Mouse (Mus musculus) heart, postnatal 36 days (tissue): Measurements from ENCODE around the gene Lrrc4b. TPM values are rescaled to one million over a fixed set of nuclear protein-coding genes. Genes with fewer than 3 reads are reported as not detected.

ENCODE experiments used
- DNase-seq, 2 experiments: peaks; one replicate each; pipeline ENCODE4 v3.0.0; 2021 to 2022
- intact Hi-C: fragments of 180-260 bp; cut with DNase I; formaldehyde crosslinking; loops from one replicate; pipeline ENCODE4 v1.15.1; 2025
- total RNA-seq, 2 experiments: library from RNA; stranded (reverse); gene quantifications; 2 replicates each; pipeline ENCODE4 v1.2.3; 2021

Lrrc4b gene
- 10 to 100 TPM; 20.5 to 21.6 TPM for total RNA-seq

- intact Hi-C loops, result no loop called here
These were observed at the start of gene Lrrc4b for GRCm38 (mm10) chr7:44428968-44429521. Gene Lrrc4b (plus strand): TSS chr7:44429018.

DNA sequence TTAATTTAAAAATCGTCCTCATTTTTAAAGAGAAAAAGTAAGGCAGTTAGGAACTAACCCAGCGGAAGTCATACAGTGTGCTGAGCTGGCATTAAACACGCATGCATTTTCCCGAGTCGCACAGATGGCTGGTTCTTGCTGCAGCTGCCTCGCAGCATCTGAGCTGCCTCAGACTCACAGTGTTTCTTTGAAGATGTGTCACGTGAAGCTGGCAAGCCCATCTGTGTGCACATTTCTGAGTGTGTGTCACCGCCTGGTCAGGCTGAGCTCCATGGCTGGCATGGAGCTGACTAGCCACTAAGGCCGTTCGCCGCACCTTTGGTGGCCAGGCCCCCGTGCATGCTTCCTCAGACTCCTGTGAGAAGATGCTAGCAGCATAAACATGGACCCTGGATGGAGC lies 46.3 kb upstream of the Lrrc4b start:
- DNase-seq, result no peak
- intact Hi-C loops, result no loop called here

More at GRCm38 (mm10) chr7:44428968-44429521, at the start of gene Lrrc4b:
- no peak for DNase-seq

GRCm38 (mm10) chr7:44383980-44384715 lies 44.7 kb upstream of the Lrrc4b start, which contains the start of gene Syt3:
Gene Syt3 (plus strand): TSS chr7:44384102.
- DNase-seq, result peak; percentile 62 to 64
- intact Hi-C loops, result no loop called here

DNA sequence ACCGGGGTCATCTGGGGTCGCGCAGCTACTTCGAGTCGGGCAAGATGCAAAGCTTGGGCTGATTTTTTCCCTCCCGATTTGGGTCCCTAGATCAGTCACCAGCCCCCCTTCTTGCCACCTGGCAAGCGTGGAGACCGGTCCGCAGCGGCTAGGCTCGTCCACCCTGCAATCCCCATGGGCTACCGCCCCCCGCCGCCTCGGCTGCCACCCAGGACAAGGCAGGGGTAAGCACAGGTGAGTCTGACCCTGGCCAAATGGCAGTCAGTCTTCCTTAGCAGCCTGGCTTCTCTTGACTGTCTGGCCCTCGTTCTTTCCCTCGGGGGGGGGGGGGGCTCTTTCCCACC lies 44.1 kb upstream of the Lrrc4b start:
- DNase-seq, result no peak
- intact Hi-C loops, result no loop called here

GRCm38 (mm10) chr7:44385720-44386119 lies 43.1 kb upstream of the Lrrc4b start, which contains the start of gene 1700008O03Rik:
Gene 1700008O03Rik (minus strand): TSS chr7:44385820.
- intact Hi-C loops, result no loop called here
- DNase-seq, result no peak

GRCm38 (mm10) chr7:44391831-44392230 lies 37.0 kb upstream of the Lrrc4b start:
- intact Hi-C loops, result no loop called here
- DNase-seq, result no peak

- no peak for DNase-seq
- intact Hi-C loops, result no loop called here
These were observed 36.5 kb upstream of the Lrrc4b start for GRCm38 (mm10) chr7:44392341-44392740.

GRCm38 (mm10) chr7:44393284-44393683 lies 35.5 kb upstream of the Lrrc4b start:
- no peak for DNase-seq
- intact Hi-C loops, result no loop called here

DNA sequence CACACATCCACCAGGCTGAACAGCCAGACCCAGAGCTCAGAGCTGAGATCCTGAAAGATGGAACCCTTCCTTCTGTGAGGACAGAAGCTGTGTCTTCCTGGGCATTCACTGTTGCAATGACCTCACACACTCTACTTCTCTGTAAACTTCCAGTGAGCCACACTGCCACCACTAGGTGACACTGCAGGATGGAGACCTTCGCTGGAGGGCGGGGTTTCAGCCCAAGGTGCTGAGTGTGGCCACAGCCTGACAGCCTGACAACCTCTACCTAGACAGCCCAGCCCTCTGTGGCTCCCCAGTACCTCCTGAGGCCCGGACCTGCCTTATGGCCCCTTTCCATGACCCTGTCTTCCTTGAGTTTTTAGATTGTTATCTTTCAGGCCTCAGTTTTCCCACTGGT lies 30.2 kb upstream of the Lrrc4b start:
- intact Hi-C loops, result loop anchor here (2.0 kb wide), 1 partner anchor 86 kb away; no protein-coding TSS in a partner anchor
- DNase-seq, result peak; percentile 32 to 46

GRCm38 (mm10) chr7:44401673-44402072 lies 27.1 kb upstream of the Lrrc4b start:
- no peak for DNase-seq
- intact Hi-C loops, result no loop called here

DNA sequence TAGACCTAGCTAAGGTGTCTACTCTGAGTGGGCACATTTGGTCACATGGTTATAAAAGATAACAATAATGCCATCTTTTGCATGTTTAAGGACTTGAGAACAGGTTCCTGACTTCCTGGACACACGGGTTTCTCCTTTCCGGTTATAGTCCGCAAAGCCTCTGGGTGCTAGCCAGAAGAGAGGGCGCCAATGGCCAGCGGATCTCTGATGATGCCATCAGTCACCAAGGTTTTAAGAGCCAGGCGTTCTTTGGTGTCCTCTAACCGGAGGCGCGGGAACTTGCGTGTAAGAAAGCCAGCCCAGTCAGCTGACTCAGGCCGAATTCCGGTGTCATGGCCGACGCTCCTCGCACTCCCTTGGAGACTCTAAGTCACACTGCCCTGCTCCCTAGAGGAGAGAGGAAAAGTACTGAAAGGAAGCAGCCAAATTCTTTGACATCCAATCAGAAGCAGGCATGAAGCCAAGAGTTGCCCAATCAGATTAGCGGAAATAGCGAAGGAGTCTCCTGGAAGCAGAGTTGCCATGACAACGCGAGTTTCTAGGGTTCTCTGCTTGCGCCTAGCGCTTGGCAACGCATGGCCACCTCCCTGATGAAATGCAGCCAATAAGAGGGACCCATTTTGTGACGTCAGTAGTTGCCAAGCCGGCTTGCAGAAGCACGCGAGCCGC lies 23.3 kb upstream of the Lrrc4b start:
- intact Hi-C loops, result no loop called here
- peak; percentile 72 to 75 for DNase-seq

DNA sequence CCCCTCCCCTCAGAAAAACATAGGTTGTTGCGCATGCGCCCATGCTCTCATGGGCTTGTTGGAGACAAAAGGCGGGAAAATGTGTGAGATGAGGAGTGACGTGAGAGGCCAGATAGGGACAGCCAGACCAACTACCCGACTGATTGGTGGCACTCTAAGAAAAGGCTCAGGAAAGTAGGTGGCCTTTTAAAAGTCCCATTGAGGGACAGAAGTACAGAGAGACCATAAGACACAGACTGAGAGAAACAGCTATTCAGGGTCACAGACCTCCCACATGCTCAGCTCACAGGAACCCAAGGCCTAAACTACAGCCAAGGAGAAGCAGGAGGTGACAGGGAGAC lies 22.8 kb upstream of the Lrrc4b start:
- intact Hi-C loops, result no loop called here

DNA sequence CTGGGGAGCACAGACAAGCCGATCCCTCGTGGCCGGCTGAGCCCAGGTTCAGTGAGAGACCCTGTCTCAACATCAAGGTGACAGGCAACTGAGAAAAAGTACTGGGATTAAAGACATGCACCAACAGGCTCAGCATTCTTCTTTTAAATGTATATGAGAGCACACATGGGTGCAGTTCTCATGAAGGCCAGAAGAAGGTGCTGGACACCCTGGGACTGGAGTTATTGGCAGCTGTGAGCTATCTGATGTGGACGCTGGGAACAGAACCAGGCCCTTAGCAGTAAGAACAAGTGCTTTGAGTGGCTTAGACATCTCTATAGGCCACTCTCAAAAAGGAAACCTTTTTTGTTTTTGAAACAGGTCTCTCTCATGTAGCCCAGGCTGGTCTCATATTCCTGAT lies 17.7 kb upstream of the Lrrc4b start:
- intact Hi-C loops, result no loop called here
- DNase-seq, result no peak

More for the DNA sequence above, 22.8 kb upstream of the Lrrc4b start:
- DNase-seq, result no peak

DNA sequence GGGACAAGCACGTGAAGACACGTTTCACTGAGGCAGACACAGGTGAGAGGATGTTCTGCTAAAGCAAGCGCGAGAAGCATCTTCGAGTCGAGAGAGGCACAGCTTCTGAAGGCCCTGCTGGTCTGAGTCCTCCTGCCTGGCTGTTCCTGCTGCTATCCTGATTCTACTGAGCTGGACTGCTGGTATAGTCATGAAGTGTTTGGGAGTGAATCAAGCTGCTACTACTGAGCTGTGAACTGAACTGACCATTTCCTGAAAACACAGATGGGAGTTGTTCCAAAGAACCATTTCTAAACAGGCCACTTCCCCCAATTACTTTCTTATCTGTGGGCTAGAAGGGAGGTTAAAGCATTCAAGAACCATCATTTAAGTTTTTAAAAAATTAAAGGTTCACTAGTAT lies 15.5 kb upstream of the Lrrc4b start:
- no peak for DNase-seq
- intact Hi-C loops, result no loop called here

DNA sequence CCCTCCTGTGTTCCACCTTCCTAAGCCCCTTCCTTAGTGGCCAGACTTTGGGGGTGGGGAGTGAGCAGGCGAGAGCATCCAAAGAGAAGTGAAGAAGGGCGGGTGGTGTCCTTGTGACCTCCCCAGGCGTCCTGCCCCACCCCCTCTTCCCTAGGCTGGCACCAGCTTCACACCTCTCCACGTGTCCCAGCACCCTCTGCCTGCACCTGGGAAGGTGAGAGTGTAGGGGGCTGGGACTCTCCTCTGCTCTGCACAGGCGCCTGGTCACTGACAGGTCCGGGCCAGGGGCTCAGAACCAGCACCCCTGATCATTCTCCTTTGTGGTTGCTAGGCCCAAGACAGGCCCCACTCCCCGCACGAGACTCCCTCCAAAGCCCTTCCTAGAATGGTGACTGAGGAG lies 1.2 kb upstream of the Lrrc4b start:
- intact Hi-C loops, result no loop called here
- no peak for DNase-seq

DNA sequence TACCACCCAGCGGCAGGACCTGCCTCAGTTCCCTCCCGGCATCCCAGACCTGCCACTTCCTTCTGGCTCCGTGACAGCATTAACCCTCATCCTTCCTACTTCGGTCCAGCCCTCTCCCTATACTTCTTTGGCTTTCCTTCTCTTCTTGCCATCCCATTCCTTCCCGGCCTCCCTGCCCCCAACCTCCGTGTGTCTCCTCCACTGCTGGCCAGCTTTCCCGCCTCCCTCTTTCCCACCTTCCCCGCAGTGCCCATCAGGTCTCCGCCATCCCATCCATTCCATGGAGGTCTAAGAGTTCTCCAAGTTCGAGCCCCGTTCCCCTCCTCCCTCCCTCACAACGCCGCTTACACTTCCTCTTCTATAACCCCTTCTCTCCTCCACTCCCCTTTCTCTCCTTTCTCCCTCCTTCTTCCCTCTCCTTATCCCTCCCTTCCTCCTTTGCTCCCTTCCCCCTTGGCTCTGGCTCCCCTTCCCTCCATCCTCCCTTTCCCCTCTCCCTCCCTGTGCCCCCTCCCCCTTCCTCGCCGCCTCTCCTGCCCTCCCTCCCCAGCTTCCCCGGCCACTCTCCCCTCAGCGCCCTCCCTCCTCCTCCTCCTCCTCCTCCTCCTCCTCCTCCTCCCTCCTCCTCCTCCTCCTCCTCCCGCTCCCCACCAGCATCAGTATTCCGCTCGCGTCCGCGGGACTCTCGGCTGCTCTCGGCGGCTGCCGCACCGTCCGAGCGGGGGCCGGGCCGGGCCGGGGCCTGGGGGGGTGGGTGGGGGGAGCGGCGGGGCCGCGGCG lies 457 bp upstream of the Lrrc4b start:
- no peak for DNase-seq
- intact Hi-C loops, result no loop called here

GRCm38 (mm10) chr7:44429534-44430488 lies 993 bp downstream of the Lrrc4b start:
- no peak for DNase-seq
- intact Hi-C loops, result no loop called here

DNA sequence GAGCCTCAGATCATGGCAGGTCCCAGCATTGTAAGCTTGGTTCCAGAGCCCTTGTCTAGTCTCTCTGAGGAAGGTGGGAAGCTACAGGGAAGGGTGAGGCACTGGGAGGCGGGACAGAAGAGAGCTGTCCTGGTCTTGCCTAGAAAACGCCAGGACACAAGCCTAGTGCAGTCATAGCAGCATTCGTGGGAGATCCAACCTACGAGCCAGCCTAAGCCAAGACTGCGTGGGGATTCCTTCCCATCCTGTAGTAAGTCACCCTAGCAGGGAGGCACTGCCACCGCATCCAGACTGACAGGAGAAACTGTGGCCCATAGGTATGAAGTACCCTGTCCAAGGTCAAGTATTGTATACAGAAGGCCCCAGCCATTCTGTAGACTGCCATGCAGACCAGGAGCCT lies 3.7 kb downstream of the Lrrc4b start:
- no peak for DNase-seq
- intact Hi-C loops, result no loop called here

DNA sequence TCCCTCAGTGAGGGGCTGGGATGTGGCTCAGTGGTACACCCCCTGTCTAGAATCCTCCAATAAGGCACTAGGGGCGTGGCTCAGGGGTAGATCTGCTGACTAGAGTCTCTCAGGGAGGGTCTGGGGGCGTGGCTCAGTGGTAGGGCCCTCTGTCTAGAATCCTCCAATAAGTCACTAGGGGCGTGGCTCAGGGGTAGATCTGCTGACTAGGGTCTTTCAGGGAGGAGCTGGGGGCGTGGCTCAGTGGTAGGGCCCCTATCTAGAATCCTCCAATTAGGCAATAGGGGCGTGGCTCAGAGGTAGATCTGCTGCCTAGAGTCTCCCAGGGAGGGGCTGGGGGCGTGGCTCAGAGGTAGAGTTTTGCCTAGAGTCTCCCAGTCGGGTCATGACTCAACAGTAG lies 4.6 kb downstream of the Lrrc4b start:
- intact Hi-C loops, result no loop called here
- DNase-seq, result no peak

GRCm38 (mm10) chr7:44434089-44434488 lies 5.3 kb downstream of the Lrrc4b start:
- intact Hi-C loops, result no loop called here
- DNase-seq, result no peak
